Mouse (Mus musculus) liver, embryonic 14.5 days (tissue): ENCODE measurements around the gene Hist2h2ab. TPM values are rescaled to one million over a fixed set of nuclear protein-coding genes. Genes with fewer than 3 reads are reported as not detected.

Experiments
- ATAC-seq: fragments of 200-750 bp; cut with Nextera tagmentation; 2 replicates; pipeline ENCODE4 v1.8.0; 2017; ENCODE audit warnings: moderate number of reproducible peaks, mild to moderate bottlenecking, moderate library complexity; ENCODE audit not compliant: insufficient read depth
- DNase-seq, 3 experiments: peaks; one replicate each; pipeline ENCODE4 v3.0.0-alpha.2; 2012 to 2013; ENCODE audit warnings: low read depth in 3 of 3, low spot score in 3 of 3
- H3K27ac ChIP-seq: fragments of 300-500 bp; sonication (generic); 2 replicates; pipeline ENCODE4 v1.5.1; 2014; ENCODE audit warnings: moderate library complexity, mild to moderate bottlenecking, control low read depth, inconsistent platforms
- H3K27me3 ChIP-seq: fragments of 300-500 bp; sonication (generic); 2 replicates; pipeline ENCODE4 v1.6.1; 2014; ENCODE audit warnings: mild to moderate bottlenecking, low read length, moderate library complexity; ENCODE audit not compliant: control insufficient read depth, insufficient read depth
- H3K36me3 ChIP-seq: fragments of 300-500 bp; sonication (generic); replicated peaks from 2 replicates; pipeline ENCODE4 v1.6.1; 2014; ENCODE audit warnings: low read depth; ENCODE audit not compliant: control insufficient read depth, insufficient read depth
- H3K4me1 ChIP-seq, 2 experiments: fragments of 200-500 bp in 1 of 2; fragments of 300-500 bp in 1 of 2; sonication (generic) in 1 of 2; replicated peaks; 2 replicates each; pipeline ENCODE4 v1.6.1; 2012 to 2014; ENCODE audit warnings: antibody characterized with exemption in 1 of 2, inconsistent platforms in 1 of 2, low read length in 1 of 2; ENCODE audit not compliant: control insufficient read depth in 2 of 2, insufficient read depth in 2 of 2
- H3K4me2 ChIP-seq: fragments of 300-500 bp; sonication (generic); 2 replicates; pipeline ENCODE4 v1.6.1; 2014; ENCODE audit warnings: low read depth, mild to moderate bottlenecking, control low read depth, moderate library complexity
- H3K4me3 ChIP-seq, 2 experiments: fragments of 200-500 bp in 1 of 2; fragments of 300-500 bp in 1 of 2; sonication (generic) in 1 of 2; 2 replicates each; pipeline ENCODE4 v1.5.1; 2012 to 2014; ENCODE audit warnings: low read depth in 2 of 2, low read length in 2 of 2, mild to moderate bottlenecking in 2 of 2, control low read depth in 1 of 2, inconsistent platforms in 1 of 2, moderate library complexity in 1 of 2; ENCODE audit not compliant: insufficient read depth in 1 of 2
- H3K9ac ChIP-seq: fragments of 300-500 bp; sonication (generic); replicated peaks from 2 replicates; pipeline ENCODE4 v1.6.1; 2014; ENCODE audit warnings: mild to moderate bottlenecking, control low read depth, moderate library complexity
- H3K9me3 ChIP-seq: fragments of 300-500 bp; sonication (generic); 2 replicates; pipeline ENCODE4 v1.6.1; 2016; ENCODE audit warnings: low read length, mixed read lengths; ENCODE audit not compliant: control insufficient read depth
- CTCF ChIP-seq: IDR thresholded peaks from 2 replicates; pipeline ENCODE4 v1.5.1; 2016; ENCODE audit warnings: antibody characterized with exemption, low read depth, control low read depth
- EP300 ChIP-seq: IDR thresholded peaks from 2 replicates; pipeline ENCODE4 v1.6.1; 2016; ENCODE audit warnings: antibody characterized with exemption, low read depth
- WGBS: fragments of 180-500 bp; shearing (Covaris S2); extraction: QIAGEN DNeasy Blood & Tissue Kit; methylation state at CpG from one replicate; pipeline ENCODE4 v1.1.7; 2014; ENCODE audit not compliant: insufficient replicate concordance; 5-methylcytosine and 5-hydroxymethylcytosine counted together
- polyA plus RNA-seq, 2 experiments: library from polyadenylated mRNA; depleted of rRNA in 1 of 2; stranded (reverse) in 1 of 2; unstranded in 1 of 2; fragments of >200 nt; fragmentation: Nextera tagmentation in 1 of 2; extraction: Ambion mirVana in 1 of 2; gene quantifications; 2 replicates each; pipeline versions ENCODE4 v1.2.1 to v1.2.3; 2012 to 2014

The Hist2h2ab gene
- polyA plus RNA-seq, 2 experiments = 0.52 to 0.68 TPM

DNA sequence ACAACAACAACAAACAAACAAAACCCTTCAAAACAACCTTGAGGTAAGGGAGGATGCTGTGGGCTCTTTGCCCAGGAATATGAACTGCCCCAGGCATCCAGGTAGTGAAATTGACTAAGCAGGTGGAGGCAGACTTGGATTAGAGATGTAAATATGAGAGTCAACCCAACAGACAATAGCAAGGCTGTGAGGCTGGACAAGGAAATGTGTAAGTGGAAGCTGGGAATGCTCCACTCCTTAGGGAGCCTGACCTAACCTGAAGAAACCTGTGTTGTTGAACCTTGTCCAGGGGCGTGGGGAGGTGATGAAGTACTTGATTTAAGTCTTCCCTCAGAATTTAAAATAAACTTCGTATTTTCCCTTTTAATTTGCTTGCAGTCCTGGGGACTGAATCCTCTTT is 40.8 kb upstream of the Hist2h2ab start:
- H3K36me3 ChIP-seq = peaks cover 37% of the 10 kb centered on the region
- peaks cover 3% of the 10 kb centered on the region; the same call in 1 of the 2 replicates for H3K27me3 ChIP-seq
- TF ChIP-seq CTCF (no peak), EP300 (no peak)
- H3K4me2 ChIP-seq = no peak overlapping the region
- no peak overlapping the region for H3K27ac ChIP-seq
- no peak overlapping the region for H3K4me3 ChIP-seq
- 61% methylated on average over 2 of the region's 2 CpGs for WGBS
- DNase-seq (no peak), ATAC-seq (no peak)
- H3K9ac ChIP-seq = no peak overlapping the region
- H3K4me1 ChIP-seq = peaks cover 0 to 9% of the 10 kb centered on the region in 2 experiments; a peak in 2 of 4 replicates
- no peaks in the 10 kb centered on the region for H3K9me3 ChIP-seq

- Histone ChIP-seq H3K27ac (no peak overlapping the region), H3K9ac (no peak overlapping the region), H3K27me3 (peaks cover 3% of the 10 kb centered on the region; the same call in 1 of the 2 replicates), H3K36me3 (peaks cover 31% of the 10 kb centered on the region), H3K9me3 (no peaks in the 10 kb centered on the region), H3K4me2 (no peak overlapping the region), H3K4me3 (no peak overlapping the region), H3K4me1 (peaks cover 0 to 9% of the 10 kb centered on the region in 2 experiments; a peak in 2 of 4 replicates)
- TF ChIP-seq EP300 (no peak), CTCF (no peak)
- 72% methylated on average over 4 of the region's 4 CpGs for WGBS
- DNase-seq (no peak), ATAC-seq (no peak)
Observed at GRCm38 (mm10) chr3:96179531-96179930, 40.1 kb upstream of the Hist2h2ab start.

- ATAC-seq = no peak
- H3K9ac ChIP-seq = no peak within 1 kb of the TSS; the same call in 1 of the 2 replicates
- TF ChIP-seq CTCF (no peak), EP300 (no peak)
- H3K27ac ChIP-seq = no peak within 1 kb of the TSS
- H3K4me3 ChIP-seq = peak within 1 kb of the TSS; percentile 41 to 47
- peaks cover 3% of the 10 kb centered on the region; the same call in 1 of the 2 replicates for H3K27me3 ChIP-seq
- H3K4me2 ChIP-seq = peak within 1 kb of the TSS; percentile 61
- 1% methylated on average over 17 of the region's 23 CpGs for WGBS
- no peaks in the 10 kb centered on the region for H3K9me3 ChIP-seq
- peaks cover 19% of the 10 kb centered on the region for H3K36me3 ChIP-seq
- H3K4me1 ChIP-seq = peaks cover 0 to 9% of the 10 kb centered on the region in 2 experiments; a peak in 2 of 4 replicates
- no peak for DNase-seq
Observed at GRCm38 (mm10) chr3:96180727-96181477, 38.8 kb upstream of the Hist2h2ab start, which contains the start of gene Sv2a. Sv2a (plus strand) TSS chr3:96181151.

DNA sequence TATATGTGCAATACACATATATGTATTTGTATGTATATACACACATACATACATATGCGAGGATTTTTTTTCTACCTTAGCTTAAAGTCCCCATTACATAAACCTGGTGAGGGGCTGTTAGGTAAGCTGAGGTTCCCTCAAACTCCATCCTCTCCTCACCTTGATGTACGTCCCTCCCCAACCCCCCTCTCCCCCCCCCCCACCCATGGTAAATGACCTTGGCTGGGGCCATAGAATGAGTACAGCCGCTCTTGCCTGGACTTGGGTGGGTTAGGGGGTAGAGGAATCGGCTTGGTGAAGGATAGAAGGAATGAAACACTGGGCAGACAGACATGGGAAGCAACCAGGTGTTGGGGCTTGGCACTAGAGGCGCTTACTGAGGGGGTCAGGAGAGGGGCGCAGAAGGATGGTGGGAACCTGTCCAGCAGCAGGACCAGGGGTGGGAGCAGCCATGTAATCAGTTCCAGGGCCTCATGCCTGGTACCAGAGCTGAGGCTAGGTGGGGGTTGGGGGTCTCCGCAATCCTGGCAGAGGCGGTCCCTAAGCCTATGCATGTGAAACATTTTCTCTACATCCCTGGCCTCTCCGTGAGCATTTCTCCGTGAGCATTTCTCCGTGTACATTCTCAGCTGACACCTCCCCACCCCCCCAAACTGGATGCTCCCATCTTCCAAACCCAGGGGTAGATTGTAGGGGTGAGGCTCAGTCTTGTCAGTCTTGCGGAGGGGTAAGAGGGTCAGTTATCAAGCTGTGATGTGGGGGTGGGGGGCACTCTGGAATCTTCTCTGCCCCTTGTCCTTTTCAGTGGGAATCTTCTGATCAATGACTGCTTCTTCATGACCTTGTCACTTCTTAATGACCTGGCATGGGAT is 37.9 kb upstream of the Hist2h2ab start:
- H3K36me3 ChIP-seq = peaks cover 11% of the 10 kb centered on the region
- no peaks in the 10 kb centered on the region for H3K9me3 ChIP-seq
- ATAC-seq (no peak), DNase-seq (no peak)
- H3K9ac ChIP-seq = no peak overlapping the region
- peaks cover 3% of the 10 kb centered on the region; the same call in 1 of the 2 replicates for H3K27me3 ChIP-seq
- H3K4me1 ChIP-seq = peaks cover 0 to 9% of the 10 kb centered on the region in 2 experiments; a peak in 2 of 4 replicates
- peak overlapping the region; percentile 61 for H3K4me2 ChIP-seq
- H3K4me3 ChIP-seq = no peak overlapping the region
- 49% methylated on average over 12 of the region's 12 CpGs for WGBS
- no peak overlapping the region for H3K27ac ChIP-seq
- no peak for TF ChIP-seq EP300
- TF ChIP-seq CTCF = no peak
